Mouse (Mus musculus) ES-E14 (cell line): ENCODE results near the gene Tsc22d4.

Experiments
- CHD2 ChIP-seq: IDR thresholded peaks from 2 replicates; pipeline ENCODE4 v1.6.1; 2014; ENCODE audit warnings: mild to moderate bottlenecking, low read depth, low read length, inconsistent platforms
- HCFC1 ChIP-seq: IDR thresholded peaks from 2 replicates; pipeline ENCODE4 v1.6.1; 2012; ENCODE audit warnings: low read length, inconsistent platforms, borderline replicate concordance; ENCODE audit not compliant: insufficient read depth
- MAFK ChIP-seq: IDR thresholded peaks from 2 replicates; pipeline ENCODE4 v1.6.1; 2014; ENCODE audit warnings: mild to moderate bottlenecking, low read depth, low read length, inconsistent platforms; ENCODE audit not compliant: insufficient read depth
- ZC3H11A ChIP-seq: IDR thresholded peaks from 2 replicates; pipeline ENCODE4 v1.6.1; 2012; ENCODE audit warnings: low read depth, mild to moderate bottlenecking, inconsistent platforms, low read length, borderline replicate concordance
- ZNF384 ChIP-seq: IDR thresholded peaks from 2 replicates; pipeline ENCODE4 v1.6.1; 2012; ENCODE audit warnings: low read depth, low read length, inconsistent platforms

DNA sequence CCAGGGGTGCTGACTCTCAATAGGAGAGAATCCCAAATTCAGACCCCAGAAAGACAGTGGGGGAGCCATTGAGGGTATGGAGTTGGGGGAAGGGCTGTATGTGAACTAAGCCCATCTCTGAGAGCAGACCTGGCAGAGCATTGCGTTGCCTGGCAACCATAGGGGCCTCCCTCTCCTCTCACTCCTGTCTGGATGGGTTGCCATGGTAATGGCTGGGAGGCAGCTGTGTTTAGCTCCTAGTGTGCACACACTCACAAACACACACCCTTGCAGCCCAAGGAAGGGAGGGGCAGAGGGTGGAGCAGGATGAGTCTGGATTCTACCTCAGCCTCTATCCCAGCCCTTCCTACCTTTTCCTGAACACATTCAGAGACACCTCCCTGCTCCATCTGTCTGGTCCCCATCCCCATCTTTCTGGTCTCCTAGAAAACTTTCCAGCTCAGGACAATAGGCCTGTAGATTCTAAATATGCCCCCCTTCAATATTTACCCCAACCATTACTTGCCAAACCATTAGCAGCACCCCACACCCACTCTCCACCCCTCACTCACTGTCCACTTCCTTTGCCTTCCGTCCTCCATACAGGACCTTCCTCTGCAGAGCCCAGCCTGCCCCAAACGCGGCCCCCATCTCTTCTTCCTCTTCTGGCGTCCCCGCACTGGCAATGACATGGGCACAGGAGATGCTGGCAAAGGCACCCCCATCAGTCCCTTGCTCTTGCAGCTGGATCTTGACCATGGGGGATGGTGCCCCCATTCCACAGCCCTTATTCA lies 11.1 kb upstream of the Tsc22d4 start:
- TF ChIP-seq ZNF384 (no peak), HCFC1 (no peak), CHD2 (no peak), ZC3H11A (no peak), MAFK (no peak)
